Mouse (Mus musculus): ENCODE measurements around the gene Cfd.

Gene Cfd

GRCm38 (mm10) chr10:79890670-79891069, at the start of gene Cfd:
Gene Cfd, plus strand, starts transcription at chr10:79890853.
- no peak for DNase-seq

- no peak for DNase-seq
These were observed 48.3 kb upstream of the Cfd start for GRCm38 (mm10) chr10:79842322-79842721.

- DNase-seq, result peak in 1 of 2 experiments; percentile 63
These were observed 47.2 kb upstream of the Cfd start for GRCm38 (mm10) chr10:79843476-79843875.

GRCm38 (mm10) chr10:79846553-79846952, 44.1 kb upstream of the Cfd start:
- no peak for DNase-seq

GRCm38 (mm10) chr10:79849941-79850628, 40.6 kb upstream of the Cfd start:
- no peak for DNase-seq

GRCm38 (mm10) chr10:79851653-79852052, 39.0 kb upstream of the Cfd start:
- DNase-seq, result no peak

- DNase-seq, result no peak
These were observed 38.4 kb upstream of the Cfd start for GRCm38 (mm10) chr10:79852107-79852789.

GRCm38 (mm10) chr10:79852827-79853226, 37.8 kb upstream of the Cfd start:
- peak in 1 of 2 experiments; percentile 45 for DNase-seq

- peak; percentile 98 to 99 for DNase-seq
These were observed 37.3 kb upstream of the Cfd start for GRCm38 (mm10) chr10:79853392-79853791.

- peak; percentile 100 for DNase-seq
These were observed 36.5 kb upstream of the Cfd start, which contains the start of gene Ptbp1 for GRCm38 (mm10) chr10:79853860-79854795. Gene Ptbp1, plus strand, starts transcription at chr10:79854427.

- DNase-seq, result peak; percentile 87 to 88
These were observed 35.7 kb upstream of the Cfd start for GRCm38 (mm10) chr10:79854801-79855541.

GRCm38 (mm10) chr10:79855558-79856184, 35.0 kb upstream of the Cfd start:
- peak; percentile 69 to 71 for DNase-seq

GRCm38 (mm10) chr10:79856280-79856679, 34.4 kb upstream of the Cfd start:
- peak; percentile 54 for DNase-seq

GRCm38 (mm10) chr10:79856704-79857451, 33.8 kb upstream of the Cfd start:
- DNase-seq, result no peak

GRCm38 (mm10) chr10:79857452-79857811, 33.2 kb upstream of the Cfd start:
- DNase-seq, result peak; percentile 67 to 71

GRCm38 (mm10) chr10:79857894-79858293, 32.8 kb upstream of the Cfd start:
- peak in 1 of 2 experiments; percentile 28 for DNase-seq

GRCm38 (mm10) chr10:79858416-79859074, 32.1 kb upstream of the Cfd start:
- peak; percentile 86 to 94 for DNase-seq

GRCm38 (mm10) chr10:79859116-79859515, 31.5 kb upstream of the Cfd start:
- peak; percentile 56 to 66 for DNase-seq

GRCm38 (mm10) chr10:79860079-79860911, 30.4 kb upstream of the Cfd start:
- DNase-seq, result no peak

All from cerebellum, postnatal 10 days (tissue).